Mouse (Mus musculus) adrenal gland, adult 10 weeks (tissue): Measurements from ENCODE around the gene Slc30a10. TPM values are rescaled to one million over a fixed set of nuclear protein-coding genes. Genes with fewer than 3 reads are reported as not detected.

Experiments used
- polyA plus RNA-seq: library from polyadenylated mRNA; stranded (reverse); fragments of 350-450 nt; fragmentation: Illumina TruSeq; extraction: RNeasy Lipid Tissue Mini Kit (QIAGEN cat#74804); gene quantifications from one replicate; pipeline ENCODE4 v1.2.3, GENCODE M21; 2014; ENCODE audit warnings: low read depth, low replicate concordance

Gene Slc30a10
- not detected for polyA plus RNA-seq

DNA sequence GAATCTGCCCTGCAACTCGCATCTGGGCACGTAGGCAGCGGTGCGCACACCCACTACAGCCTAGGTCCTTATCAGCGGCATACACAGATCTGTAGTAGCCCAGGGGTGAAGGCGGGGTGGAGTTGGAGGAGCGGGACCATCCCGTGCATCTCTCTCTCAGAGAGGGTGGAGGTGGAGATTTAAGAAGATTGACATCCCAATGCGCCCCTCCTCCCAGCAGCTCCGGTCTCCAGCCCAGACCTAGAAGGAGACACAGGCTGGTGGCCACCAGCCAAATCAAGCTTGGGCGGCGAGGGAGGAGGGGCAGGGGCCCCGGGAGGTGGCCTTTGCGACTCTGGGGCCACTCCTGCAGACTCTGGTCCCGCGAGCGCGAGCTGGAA is at the start of gene Slc30a10:
Gene Slc30a10 (plus strand): TSS at position 274 of the 380 bp plus-strand sequence.

Other genes starting within 250 kb of the Slc30a10 start
- gene Iars2, start 125.5 kb upstream of the Slc30a10 start, polyA plus RNA-seq: 75.5 TPM
- gene Bpnt1, start 122.7 kb upstream of the Slc30a10 start, polyA plus RNA-seq: 145 TPM
- gene Eprs, start 91.8 kb upstream of the Slc30a10 start, polyA plus RNA-seq: 112 TPM